13 mouse cellular contexts compared by ENCODE assay signal in the genomic region with DNA sequence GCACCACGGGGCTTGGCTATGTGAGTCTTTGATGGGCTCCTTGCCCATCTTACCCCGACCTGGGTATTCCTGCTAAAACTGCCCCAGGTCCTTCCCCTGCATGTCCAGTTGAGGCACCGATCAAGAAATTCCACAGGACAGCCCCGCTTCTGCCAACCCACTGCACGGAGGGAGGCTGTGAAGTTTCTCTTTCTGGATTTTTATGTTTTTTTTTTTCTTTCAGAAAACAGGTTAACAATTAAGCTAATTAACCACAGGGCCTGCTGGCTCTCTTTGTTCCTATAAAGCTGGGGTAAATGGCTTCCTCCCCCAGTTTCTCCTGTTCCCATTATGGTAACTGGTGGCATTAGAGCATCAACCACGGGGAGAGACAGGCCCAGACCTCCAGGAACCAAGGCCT. TPM values are rescaled to one million over a fixed set of nuclear protein-coding genes. Genes with fewer than 3 reads are reported as not detected.
DNase-seq lines count a peak whose midpoint lies in the region; ATAC-seq and TF ChIP-seq lines count a peak whose summit lies in the region.
"Had no signal": no experiment of that assay in that cellular context is flagged by ENCODE, and none has a peak within 500 bp of the region (broad histone marks: within the 10 kb centered on the region; RNA-seq: fewer than 3 reads in every experiment).

No protein-coding gene starts in this region.

- DNase-seq in heart, postnatal 36 days: no peak
- DNase-seq in liver, embryonic 11.5 days (ENCODE audit: low spot score): no peak
- no peak for DNase-seq in neural tube, embryonic 10.5 days (ENCODE audit: extremely low spot score, low spot score)
- DNase-seq in cerebellum, adult 9-11 months: no peak
- DNase-seq: cerebellum, postnatal 10 days; layer of hippocampus, adult 9-11 months; left cerebral cortex, postnatal 4 days; retina, postnatal 1 day; thymus, postnatal 36 days had no signal

- H3K9me3 ChIP-seq in heart, embryonic 15.5 days (replicated peaks): no peaks in the 10 kb centered on the region
- no peaks in the 10 kb centered on the region for H3K9me3 ChIP-seq in ES-Bruce4 (replicated peaks; ENCODE audit: control insufficient read depth, insufficient read depth, low read length, poor library complexity, severe bottlenecking)
- no peaks in the 10 kb centered on the region for H3K9me3 ChIP-seq in intestine, embryonic 16.5 days (ENCODE audit: control insufficient read depth, low read length)
- no peaks in the 10 kb centered on the region for H3K9me3 ChIP-seq in liver, embryonic 11.5 days (ENCODE audit: control insufficient read depth, low read length)

- no peak for ATAC-seq in heart, embryonic 15.5 days (replicated peaks; ENCODE audit: insufficient number of reproducible peaks, insufficient read depth, low FRiP score, low read depth)
- no peak for ATAC-seq in intestine, embryonic 16.5 days
- ATAC-seq in liver, embryonic 11.5 days (replicated peaks; ENCODE audit: low FRiP score): no peak

- WGBS in heart, embryonic 15.5 days: 82% methylated on average over 6 of the region's 6 CpGs
- 57% methylated on average over 6 of the region's 6 CpGs for WGBS in intestine, embryonic 16.5 days
- 76% methylated on average over 6 of the region's 6 CpGs for WGBS in liver, embryonic 11.5 days

- no peak for TF ChIP-seq POLR2A in ES-Bruce4 (IDR thresholded peaks at IDR 0.05; ENCODE audit: insufficient read depth, low read length)

- peaks cover 78% of the 10 kb centered on the region for H3K4me1 ChIP-seq in heart, embryonic 15.5 days (replicated peaks)
- H3K4me1 ChIP-seq in ES-Bruce4 (ENCODE audit: control insufficient read depth, insufficient read depth, low read length): peaks cover 26% of the 10 kb centered on the region
- peaks cover 94% of the 10 kb centered on the region for H3K4me1 ChIP-seq in intestine, embryonic 16.5 days (ENCODE audit: control insufficient read depth, insufficient read depth, low read length)
- peaks cover 62% of the 10 kb centered on the region for H3K4me1 ChIP-seq in liver, embryonic 11.5 days (replicated peaks; ENCODE audit: control insufficient read depth, insufficient read depth, low read length)

- TF ChIP-seq EP300 in ES-Bruce4 (IDR thresholded peaks at IDR 0.05; ENCODE audit: insufficient read depth, low read depth, low read length): no peak

- H3K36me3 ChIP-seq in heart, embryonic 15.5 days: no peaks in the 10 kb centered on the region
- no peaks in the 10 kb centered on the region for H3K36me3 ChIP-seq in ES-Bruce4 (ENCODE audit: control insufficient read depth, insufficient read depth, low read length, poor library complexity, severe bottlenecking)
- H3K36me3 ChIP-seq in intestine, embryonic 16.5 days (ENCODE audit: control insufficient read depth, insufficient read depth, low read length): no peaks in the 10 kb centered on the region
- H3K36me3 ChIP-seq in liver, embryonic 11.5 days (ENCODE audit: control insufficient read depth, insufficient read depth, low read length): no peaks in the 10 kb centered on the region

- intact Hi-C loops in heart, postnatal 36 days (cut with DNase I): no loop called here

- no peak overlapping the region for H3K4me2 ChIP-seq in heart, embryonic 15.5 days
- no peak overlapping the region for H3K4me2 ChIP-seq in intestine, embryonic 16.5 days (ENCODE audit: low read depth, low read length)
- no peak overlapping the region; the same call in 1 of the 2 replicates for H3K4me2 ChIP-seq in liver, embryonic 11.5 days

- H3K27ac ChIP-seq in heart, embryonic 15.5 days: peak overlapping the region; percentile 73
- peak overlapping the region; percentile 65 for H3K27ac ChIP-seq in ES-Bruce4 (ENCODE audit: insufficient read depth, low read length)
- peak overlapping the region; percentile 34; the same call in 1 of the 2 replicates for H3K27ac ChIP-seq in intestine, embryonic 16.5 days (ENCODE audit: low read length)
- peak overlapping the region; percentile 76; the same call in 1 of the 2 replicates for H3K27ac ChIP-seq in liver, embryonic 11.5 days (ENCODE audit: low read depth, low read length)

- H3K4me3 ChIP-seq in heart, embryonic 15.5 days: no peak overlapping the region
- H3K4me3 ChIP-seq in ES-Bruce4 (ENCODE audit: low read depth, low read length): no peak overlapping the region
- no peak overlapping the region for H3K4me3 ChIP-seq in intestine, embryonic 16.5 days (ENCODE audit: low read length)
- H3K4me3 ChIP-seq in liver, embryonic 11.5 days (ENCODE audit: low read depth, low read length): no peak overlapping the region

- no peak for TF ChIP-seq CTCF in ES-Bruce4 (IDR thresholded peaks at IDR 0.05; ENCODE audit: low read depth, low read length)

- H3K9ac ChIP-seq in heart, embryonic 15.5 days: no peak overlapping the region; the same call in 1 of the 2 replicates
- H3K9ac ChIP-seq in ES-Bruce4 (ENCODE audit: low read depth, poor library complexity, severe bottlenecking): 0 out of 2 replicates have a peak overlapping the region, but pooled peaks have one; percentile 8
- 0 out of 2 replicates have a peak overlapping the region, but pooled peaks have one; percentile 15 for H3K9ac ChIP-seq in intestine, embryonic 16.5 days (ENCODE audit: low read depth, low read length)
- peak overlapping the region; percentile 16; the same call in 1 of the 2 replicates for H3K9ac ChIP-seq in liver, embryonic 11.5 days (ENCODE audit: low read depth, low read length)

- no peaks in the 10 kb centered on the region for H3K27me3 ChIP-seq in heart, embryonic 15.5 days
- no peaks in the 10 kb centered on the region for H3K27me3 ChIP-seq in ES-Bruce4 (ENCODE audit: control insufficient read depth, insufficient read depth, low read length, poor library complexity, severe bottlenecking)
- no peaks in the 10 kb centered on the region for H3K27me3 ChIP-seq in intestine, embryonic 16.5 days (replicated peaks; ENCODE audit: control insufficient read depth, insufficient read depth, low read length)
- H3K27me3 ChIP-seq in liver, embryonic 11.5 days (replicated peaks; ENCODE audit: control insufficient read depth, insufficient read depth, low read length): no peaks in the 10 kb centered on the region
- H3K27me3 ChIP-seq: CH12.LX had no signal

RNA-seq across cellular contexts. Expression of a gene that starts 10.2 kb away (rescaled TPM):
- polyA plus RNA-seq in heart, embryonic 15.5 days (2015; fragmentation: Nextera tagmentation; extraction: Ambion mirVana): 12.7 and 17.2 TPM in 2 replicates
- total RNA-seq in heart, postnatal 36 days (2021): 10 to 100 TPM; 18.7 to 21.2 TPM
- polyA plus RNA-seq in ES-Bruce4 (2011; ENCODE audit: insufficient read depth, insufficient read length, low read depth, missing spikeins): 92.1 and 99.1 TPM in 2 replicates
- polyA plus RNA-seq in intestine, embryonic 16.5 days (2015; fragmentation: Nextera tagmentation; extraction: Ambion mirVana): 102 and 107 TPM in 2 replicates
- 15.6 and 18.7 TPM in 2 replicates for polyA plus RNA-seq in liver, embryonic 11.5 days (2014; fragmentation: Nextera tagmentation; extraction: Ambion mirVana)

RNA-seq across cellular contexts. Expression of a gene that starts 19.5 kb away (rescaled TPM):
- 20.1 and 26.4 TPM in 2 replicates for polyA plus RNA-seq in heart, embryonic 15.5 days (2015; fragmentation: Nextera tagmentation; extraction: Ambion mirVana)
- total RNA-seq in heart, postnatal 36 days (2021): 1 to 10 TPM; 8.7 to 9.7 TPM
- 26.9 and 30.2 TPM in 2 replicates for polyA plus RNA-seq in ES-Bruce4 (2011; ENCODE audit: insufficient read depth, insufficient read length, low read depth, missing spikeins)
- polyA plus RNA-seq in intestine, embryonic 16.5 days (2015; fragmentation: Nextera tagmentation; extraction: Ambion mirVana): 34.2 and 37.7 TPM in 2 replicates
- polyA plus RNA-seq in liver, embryonic 11.5 days (2014; fragmentation: Nextera tagmentation; extraction: Ambion mirVana): 36.1 and 36.4 TPM in 2 replicates

RNA-seq across cellular contexts. Expression of a gene that starts 20.6 kb away (rescaled TPM):
- 18.0 and 22.5 TPM in 2 replicates for polyA plus RNA-seq in heart, embryonic 15.5 days (2015; fragmentation: Nextera tagmentation; extraction: Ambion mirVana)
- total RNA-seq in heart, postnatal 36 days (2021): 10 to 100 TPM; 48.6 to 50.6 TPM
- 10.5 and 12.1 TPM in 2 replicates for polyA plus RNA-seq in ES-Bruce4 (2011; ENCODE audit: insufficient read depth, insufficient read length, low read depth, missing spikeins)
- polyA plus RNA-seq in intestine, embryonic 16.5 days (2015; fragmentation: Nextera tagmentation; extraction: Ambion mirVana): 11.2 and 11.7 TPM in 2 replicates
- 13.5 and 14.0 TPM in 2 replicates for polyA plus RNA-seq in liver, embryonic 11.5 days (2014; fragmentation: Nextera tagmentation; extraction: Ambion mirVana)

RNA-seq across cellular contexts. Expression of a gene that starts 24.2 kb away (rescaled TPM):
- 0.16 TPM in 2 replicates for polyA plus RNA-seq in heart, embryonic 15.5 days (2015; fragmentation: Nextera tagmentation; extraction: Ambion mirVana)
- total RNA-seq in heart, postnatal 36 days (2021): under 1 TPM in 1 of 2 experiments, not detected in 1; 0.14 TPM
- polyA plus RNA-seq in ES-Bruce4 (2011; ENCODE audit: insufficient read depth, insufficient read length, low read depth, missing spikeins): 1.6 and 4.2 TPM in 2 replicates
- 168 and 230 TPM in 2 replicates for polyA plus RNA-seq in intestine, embryonic 16.5 days (2015; fragmentation: Nextera tagmentation; extraction: Ambion mirVana)
- polyA plus RNA-seq in liver, embryonic 11.5 days (2014; fragmentation: Nextera tagmentation; extraction: Ambion mirVana): 0.56 and 0.89 TPM in 2 replicates
